Mouse (Mus musculus): ENCODE measurements around the gene Gk5.
"Not testable (repeated sequence)": the region's sequence is repeated elsewhere in the genome, so short reads cannot be mapped to it uniquely, and the experiment has no call there.

Gene Gk5

DNA sequence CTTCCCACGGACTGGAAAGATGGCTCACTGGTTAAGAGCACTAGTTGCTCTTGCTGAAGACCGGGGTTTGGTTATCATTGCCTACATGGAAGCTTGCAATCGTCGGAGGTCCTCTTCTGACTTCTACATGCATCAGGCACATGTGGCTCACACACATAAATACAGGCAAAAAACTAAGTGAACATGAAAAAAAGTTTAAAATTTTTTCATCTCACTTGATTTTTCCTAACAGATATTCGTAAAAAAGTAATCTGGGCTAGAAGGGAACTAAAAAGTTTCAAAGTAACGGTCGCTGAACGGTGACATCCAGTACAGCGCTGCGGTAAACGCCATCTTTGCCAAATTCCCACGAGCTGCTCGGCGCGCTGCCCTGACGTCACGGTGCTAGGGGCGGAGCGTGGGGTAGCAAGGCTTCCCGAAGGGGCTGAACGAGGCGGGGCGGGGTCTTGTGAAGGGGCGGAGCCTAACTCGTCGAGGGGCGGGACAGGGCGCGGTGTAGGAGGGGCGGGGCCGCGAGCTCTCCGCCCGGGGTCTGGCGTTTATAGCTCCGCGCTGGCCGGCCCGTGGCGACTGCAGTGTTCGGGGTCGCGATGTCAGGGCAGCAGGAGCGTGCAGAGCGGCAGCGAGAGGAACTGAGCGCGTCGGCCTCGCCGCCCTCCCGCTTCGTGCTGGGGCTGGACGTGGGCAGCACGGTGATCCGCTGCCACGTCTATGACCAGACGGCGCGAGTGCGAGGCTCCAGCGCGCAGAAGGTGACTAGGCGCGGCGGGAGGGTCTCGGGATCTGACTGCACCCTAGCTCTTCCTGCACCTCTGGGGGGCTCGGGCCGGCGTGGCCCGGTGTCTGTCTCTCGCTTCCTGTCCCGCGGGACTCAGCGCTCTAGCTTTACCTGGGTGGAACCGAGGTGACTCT, at the start of gene Gk5:
TSS of gene Gk5 (plus strand) at position 502 of the 912 bp plus-strand sequence.
- peak; percentile 98 for DNase-seq (ENCODE audit: low spot score)

- DNase-seq (ENCODE audit: low spot score) = no peak
These were observed 40.3 kb upstream of the Gk5 start for GRCm38 (mm10) chr9:96078752-96079315.

DNA sequence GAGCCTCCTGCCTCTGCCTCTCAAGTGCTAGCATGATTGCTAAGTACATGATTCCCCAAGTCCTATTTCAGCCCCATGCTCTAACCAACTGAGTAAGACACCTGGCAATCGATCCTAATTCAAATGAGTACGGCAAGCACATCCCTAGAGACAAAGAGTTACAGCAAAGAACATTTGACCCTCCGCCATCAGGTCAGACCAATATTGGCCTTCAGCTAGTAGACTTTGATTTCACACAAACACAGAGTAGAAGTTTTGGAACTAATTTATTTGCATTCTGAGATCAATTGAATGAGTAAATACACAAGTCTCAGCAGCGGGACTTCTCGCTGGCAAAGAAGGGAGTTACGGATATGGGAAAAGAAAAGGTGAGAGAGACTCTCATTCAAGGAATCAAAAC, 33.9 kb upstream of the Gk5 start:
- DNase-seq (ENCODE audit: low spot score) = no peak

DNA sequence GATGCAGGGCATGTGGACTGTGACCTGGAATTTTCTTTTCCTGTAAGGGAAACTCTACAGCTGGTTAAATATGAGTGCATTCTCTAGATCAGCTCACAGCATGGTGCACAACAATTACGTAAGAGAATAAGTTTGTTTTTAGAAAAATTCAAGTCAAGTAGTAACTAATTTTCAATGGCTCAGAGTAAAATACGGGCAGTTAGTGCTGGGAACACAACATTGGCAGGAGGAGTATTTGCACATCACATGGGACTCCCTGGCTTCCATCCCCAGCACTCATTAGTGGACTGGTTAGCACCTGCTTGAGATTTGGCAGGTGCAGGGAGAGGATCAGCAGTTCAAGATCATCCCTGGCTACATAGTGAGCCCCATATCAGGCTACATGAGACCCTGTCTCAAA, 31.5 kb upstream of the Gk5 start:
- no peak for DNase-seq (ENCODE audit: low spot score)

- not testable (repeated sequence) for DNase-seq (ENCODE audit: low spot score)
These were observed 30.7 kb upstream of the Gk5 start for GRCm38 (mm10) chr9:96088456-96088855.

DNA sequence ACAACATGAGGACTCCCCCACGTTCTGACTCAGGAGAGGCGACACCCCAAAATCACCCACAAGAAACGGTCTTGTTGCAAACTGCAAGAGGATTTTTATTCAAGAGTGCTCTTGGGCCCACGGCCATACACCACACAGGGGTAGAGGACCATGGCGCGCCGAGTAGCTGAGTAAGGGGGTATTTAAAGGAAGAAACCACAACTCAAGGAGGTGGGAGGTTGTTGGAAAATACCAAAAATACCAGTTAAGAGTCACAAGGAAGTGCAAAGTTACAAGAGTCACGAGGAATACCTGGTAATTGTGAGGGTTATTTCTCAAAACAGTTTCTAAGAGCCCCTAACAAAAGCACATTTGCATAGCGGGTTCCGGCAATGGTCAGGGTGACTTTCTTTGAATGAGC, 26.5 kb upstream of the Gk5 start:
- not testable (repeated sequence) for DNase-seq (ENCODE audit: low spot score)

GRCm38 (mm10) chr9:96093221-96093620, 25.9 kb upstream of the Gk5 start:
- DNase-seq (ENCODE audit: low spot score) = no peak

GRCm38 (mm10) chr9:96094341-96094740, 24.8 kb upstream of the Gk5 start:
- DNase-seq (ENCODE audit: low spot score) = no peak

GRCm38 (mm10) chr9:96095192-96095591, 24.0 kb upstream of the Gk5 start:
- no peak for DNase-seq (ENCODE audit: low spot score)

DNA sequence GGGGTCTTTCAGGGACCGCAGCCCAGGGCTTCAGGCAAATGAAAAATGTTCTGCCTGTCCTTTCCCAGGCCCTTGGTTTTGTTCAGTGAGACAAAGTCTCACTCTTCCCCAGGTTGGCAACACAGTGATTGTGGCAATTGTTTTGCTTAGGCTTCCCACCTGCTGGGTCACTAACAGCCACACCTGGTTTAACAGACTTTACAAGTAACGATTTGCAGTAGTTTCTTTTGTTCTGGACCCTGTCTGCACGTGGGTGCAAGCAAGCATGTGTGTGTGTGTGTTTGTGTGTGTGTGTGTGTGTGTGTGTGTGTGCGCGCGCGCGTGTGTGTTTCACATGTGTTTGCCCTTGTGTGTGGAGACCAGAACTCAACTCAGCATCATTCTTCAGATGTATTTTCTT, 16.3 kb upstream of the Gk5 start:
- no peak for DNase-seq (ENCODE audit: low spot score)

- no peak for DNase-seq (ENCODE audit: low spot score)
These were observed 6.2 kb upstream of the Gk5 start for GRCm38 (mm10) chr9:96112879-96113361.

GRCm38 (mm10) chr9:96116801-96117200, 2.4 kb upstream of the Gk5 start:
- no peak for DNase-seq (ENCODE audit: low spot score)

- DNase-seq (ENCODE audit: low spot score) = no peak
These were observed 946 bp upstream of the Gk5 start for GRCm38 (mm10) chr9:96118216-96118615.

- no peak for DNase-seq (ENCODE audit: low spot score)
These were observed 8.8 kb downstream of the Gk5 start for GRCm38 (mm10) chr9:96127972-96128371.

DNA sequence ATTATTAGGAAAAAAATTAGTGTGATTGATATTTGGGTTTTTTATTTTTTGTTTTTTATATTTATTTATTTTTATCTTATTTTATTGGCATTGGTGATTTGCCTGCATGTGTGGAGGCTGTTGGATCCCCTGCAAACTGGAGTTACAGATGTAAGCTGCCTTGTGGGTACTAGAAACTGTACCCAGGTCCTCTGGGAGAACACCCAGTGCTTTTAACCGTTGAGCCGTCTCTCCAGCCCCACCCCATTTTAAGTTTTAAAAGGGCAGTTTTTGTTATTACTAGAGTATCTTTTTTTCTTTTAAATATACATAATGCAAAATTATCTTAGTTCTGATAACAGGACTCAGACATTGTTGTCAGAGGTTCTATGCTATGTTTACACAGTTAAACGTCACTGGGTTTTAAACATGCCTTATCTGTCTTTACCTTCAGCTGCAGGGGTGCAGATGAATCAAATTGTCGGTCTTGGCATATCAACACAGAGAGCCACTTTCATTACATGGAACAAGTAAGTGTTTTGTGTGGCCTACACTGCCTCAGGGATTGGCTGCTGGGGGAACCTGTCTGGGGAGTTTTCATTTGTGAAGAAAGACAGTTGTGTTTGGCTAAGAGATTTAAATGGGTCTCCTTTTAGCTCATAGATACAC, 13.9 kb downstream of the Gk5 start:
- DNase-seq (ENCODE audit: low spot score) = no peak

GRCm38 (mm10) chr9:96134470-96134869, 15.3 kb downstream of the Gk5 start:
- DNase-seq (ENCODE audit: low spot score) = no peak

DNA sequence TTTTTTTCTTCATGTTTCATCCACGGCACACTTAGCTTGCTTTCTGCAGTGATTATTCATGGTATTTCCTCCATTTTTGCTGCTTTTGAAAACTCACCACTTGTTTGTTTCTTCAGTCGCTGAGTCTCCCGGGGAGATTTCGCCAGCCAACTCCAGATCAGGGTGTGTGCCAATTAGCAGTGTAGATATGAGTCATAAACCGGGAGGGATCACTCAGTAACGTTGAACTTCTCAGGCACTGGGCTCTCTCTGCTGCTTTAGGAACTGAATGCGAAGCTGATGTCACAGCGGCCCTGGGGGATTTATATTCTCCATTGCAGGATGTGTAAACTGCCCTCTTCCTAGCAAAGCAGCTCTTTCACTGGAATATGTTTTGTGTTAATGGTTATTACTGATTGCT, 15.8 kb downstream of the Gk5 start:
- DNase-seq (ENCODE audit: low spot score) = no peak

DNA sequence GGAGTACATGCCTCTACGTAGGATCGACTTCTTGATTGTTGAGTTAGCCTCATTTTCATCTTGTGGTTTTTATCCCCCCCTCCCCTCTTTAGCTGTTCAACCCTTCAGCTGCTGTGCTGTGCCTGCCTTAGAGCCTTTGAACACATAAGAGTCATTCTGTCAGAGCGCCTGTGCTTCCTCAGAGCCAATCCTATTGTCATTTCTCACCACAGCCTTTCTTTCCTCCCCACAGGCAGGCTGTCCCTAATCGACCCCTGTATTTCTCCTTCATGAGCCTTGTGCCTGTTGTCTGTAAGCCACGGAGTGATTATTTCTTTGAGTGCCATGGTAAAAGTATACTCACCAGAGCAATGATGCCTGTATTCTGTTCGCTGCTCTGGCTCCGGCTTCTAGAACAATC, 16.3 kb downstream of the Gk5 start:
- no peak for DNase-seq (ENCODE audit: low spot score)

DNA sequence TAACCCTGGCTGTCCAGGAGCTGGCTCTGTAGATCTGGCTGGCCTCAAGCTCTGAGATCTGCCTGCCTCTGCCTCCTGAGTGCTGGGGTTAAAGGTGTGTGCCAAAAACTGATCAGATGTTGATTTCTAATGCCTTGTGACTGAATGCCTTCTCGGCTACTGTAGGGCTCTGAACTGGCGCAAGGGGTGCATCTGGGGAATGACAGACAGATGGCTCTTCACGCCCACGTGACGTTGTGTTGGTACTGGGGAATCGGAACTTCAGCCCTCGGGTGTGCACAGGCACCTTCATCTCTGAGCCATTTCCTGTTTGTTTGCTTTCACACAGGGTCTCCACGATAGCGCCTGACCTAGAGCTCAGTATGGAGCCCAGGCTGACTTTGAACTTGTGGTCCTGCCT, 19.8 kb downstream of the Gk5 start:
- DNase-seq (ENCODE audit: low spot score) = no peak

GRCm38 (mm10) chr9:96139876-96140275, 20.7 kb downstream of the Gk5 start:
- DNase-seq (ENCODE audit: low spot score) = no peak

DNA sequence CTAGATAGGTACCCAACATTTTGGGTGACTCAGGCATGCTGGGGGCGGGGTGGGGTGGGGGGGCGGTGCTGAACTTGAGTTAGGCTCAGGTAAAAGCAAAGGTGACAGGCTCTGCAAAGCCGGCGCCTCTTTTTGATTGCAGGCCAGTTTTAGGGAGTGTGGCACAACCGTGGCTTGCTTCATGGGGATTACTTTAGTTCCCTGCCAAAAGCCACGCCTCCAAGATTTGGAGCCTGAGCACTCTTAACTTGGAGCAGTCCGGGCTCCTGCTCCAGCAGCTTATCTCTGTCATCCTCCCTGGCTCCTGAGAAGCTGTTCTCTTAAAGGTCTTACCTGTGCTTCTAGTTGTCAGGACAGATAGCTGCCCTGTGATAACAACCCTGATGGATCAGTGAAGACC, 21.8 kb downstream of the Gk5 start:
- DNase-seq (ENCODE audit: low spot score) = no peak

DNA sequence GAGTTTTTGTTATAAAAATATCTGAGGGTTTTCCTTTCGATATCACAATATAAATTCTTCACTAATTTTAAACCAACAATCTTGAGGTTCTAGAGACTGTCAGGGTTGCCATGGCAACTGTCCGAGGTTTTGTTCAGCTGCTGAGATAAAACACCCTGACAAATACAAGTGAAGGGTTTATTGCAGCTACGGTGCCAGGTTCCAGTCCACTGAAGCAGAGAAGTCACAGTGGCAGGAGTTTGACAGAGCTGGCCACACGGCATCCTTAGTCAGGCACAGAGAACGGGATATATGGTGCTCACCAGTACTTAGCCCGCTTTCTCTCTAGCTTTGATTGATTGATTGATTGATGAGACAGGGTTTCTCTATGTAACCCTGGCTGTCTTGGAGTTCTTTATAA, 23.3 kb downstream of the Gk5 start:
- no peak for DNase-seq (ENCODE audit: low spot score)

DNA sequence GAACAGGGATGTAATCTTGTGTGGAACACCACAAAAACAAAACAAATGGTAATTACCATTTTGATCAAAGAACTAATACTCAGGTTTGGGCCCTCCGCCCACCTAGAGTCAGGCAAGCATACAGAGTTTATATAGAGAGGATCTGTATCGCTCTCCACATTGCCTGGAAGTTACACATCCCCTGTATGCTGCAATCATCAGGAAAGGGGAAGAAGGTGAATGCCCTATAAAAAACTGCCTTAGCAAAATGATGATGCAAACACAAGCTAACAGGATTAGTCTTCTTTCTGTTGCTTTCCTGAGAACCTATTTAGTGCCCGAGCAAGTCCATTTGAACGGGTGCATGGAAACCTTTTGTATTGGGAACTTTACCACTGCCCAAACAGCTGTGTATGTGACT, 24.5 kb downstream of the Gk5 start:
- no peak for DNase-seq (ENCODE audit: low spot score)
